Mouse (Mus musculus): ENCODE measurements around the gene Luzp2. TPM values are rescaled to one million over a fixed set of nuclear protein-coding genes. Genes with fewer than 3 reads are reported as not detected.
A peak's percentile ranks its signal among the peaks of the same experiment; 100 is the strongest.

Luzp2 gene
- 0.51 and 0.60 TPM in 2 replicates for polyA plus RNA-seq (2016; fragmentation: Nextera tagmentation; extraction: Ambion mirVana)

DNA sequence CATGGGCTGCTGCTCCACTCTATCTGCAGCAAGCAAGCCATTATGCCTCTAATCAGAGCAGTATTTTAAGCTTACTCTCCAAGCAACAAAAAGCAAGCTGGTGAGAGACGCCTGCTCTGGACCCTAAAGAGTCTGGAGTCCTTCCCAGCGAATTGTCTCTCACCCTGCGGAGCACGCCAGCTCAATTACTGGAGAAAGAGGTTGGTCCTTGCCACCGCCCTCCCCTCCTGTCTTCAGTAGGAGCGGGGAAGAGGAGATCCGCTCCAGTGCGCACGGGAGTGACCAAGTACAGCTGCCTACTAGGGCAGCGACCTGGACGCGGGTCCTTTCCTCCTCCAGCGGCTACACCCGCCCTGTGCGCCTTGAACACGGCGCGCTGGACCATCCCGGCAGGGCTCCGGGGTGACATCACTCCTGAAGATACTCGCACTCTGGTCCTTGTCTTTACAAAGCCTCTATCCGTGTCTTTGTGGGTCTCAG is at the start of gene Luzp2:
TSS of gene Luzp2 (plus strand) at position 127 of the 480 bp plus-strand sequence.
- Histone ChIP-seq H3K4me1 (peaks cover 7% of the 10 kb centered on the region), H3K36me3 (replicated peaks) (no peaks in the 10 kb centered on the region), H3K9me3 (no peaks in the 10 kb centered on the region), H3K27me3 (replicated peaks; ENCODE audit: low read depth, poor library complexity, severe bottlenecking) (peaks cover 30% of the 10 kb centered on the region), H3K4me3 (peak within 1 kb of the TSS; percentile 64), H3K27ac (replicated peaks) (peak within 1 kb of the TSS; percentile 57; the same call in 1 of the 2 replicates)
- DNase-seq (ENCODE audit: low spot score), result peak; percentile 68
- WGBS, result under 1% methylated on average over 22 of the region's 22 CpGs

DNA sequence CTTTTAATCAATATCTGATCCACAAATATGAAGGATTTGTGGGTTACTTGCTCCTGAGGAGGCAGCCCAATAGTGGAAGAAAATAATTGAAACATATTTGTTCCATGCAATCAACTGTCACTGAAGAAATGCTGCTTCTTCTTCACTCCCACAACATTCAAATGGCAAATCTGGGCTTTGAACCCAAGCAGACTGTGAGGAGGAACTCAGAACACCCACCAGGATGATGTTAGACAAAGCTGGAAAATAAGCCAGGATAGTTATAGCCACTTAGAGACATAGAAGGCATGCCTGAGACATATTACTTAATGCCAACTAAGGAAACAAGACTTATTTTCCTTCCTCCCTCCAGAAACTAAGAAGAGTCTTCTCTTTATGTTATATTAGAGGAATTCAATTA is 47.8 kb upstream of the Luzp2 start:
- no peak for DNase-seq (ENCODE audit: low spot score)
- no peak overlapping the region for H3K27ac ChIP-seq (replicated peaks)
- no peak overlapping the region for H3K4me3 ChIP-seq
- 0 out of 2 replicates have a peak, but pooled peaks cover 10% of the 10 kb centered on the region for H3K27me3 ChIP-seq (replicated peaks; ENCODE audit: low read depth, poor library complexity, severe bottlenecking)
- H3K9me3 ChIP-seq, result no peaks in the 10 kb centered on the region
- no peaks in the 10 kb centered on the region for H3K4me1 ChIP-seq
- H3K36me3 ChIP-seq (replicated peaks), result no peaks in the 10 kb centered on the region

DNA sequence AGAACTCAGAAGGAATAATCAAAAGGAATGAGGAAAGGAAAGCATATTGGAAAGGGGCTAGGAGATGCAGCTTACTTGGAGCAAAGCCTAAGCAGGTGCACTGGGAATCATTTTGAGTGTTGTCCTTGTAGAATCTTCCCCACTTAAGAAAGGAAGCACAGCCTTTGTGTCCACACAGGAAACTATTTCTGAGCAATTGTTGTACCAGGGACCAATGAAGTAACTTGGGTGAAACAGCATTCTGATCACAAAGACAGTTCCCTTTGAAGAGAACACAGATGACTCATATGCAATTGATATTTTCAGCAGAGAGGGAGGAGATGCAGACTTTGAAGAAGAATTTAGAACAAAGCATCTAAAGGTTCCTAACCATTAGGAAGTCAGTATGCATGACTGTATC is 16.7 kb upstream of the Luzp2 start:
- no peaks in the 10 kb centered on the region for H3K9me3 ChIP-seq
- no peaks in the 10 kb centered on the region for H3K27me3 ChIP-seq (replicated peaks; ENCODE audit: low read depth, poor library complexity, severe bottlenecking)
- H3K4me1 ChIP-seq, result no peaks in the 10 kb centered on the region
- H3K4me3 ChIP-seq, result no peak overlapping the region
- no peak for DNase-seq (ENCODE audit: low spot score)
- H3K27ac ChIP-seq (replicated peaks), result no peak overlapping the region
- H3K36me3 ChIP-seq (replicated peaks), result no peaks in the 10 kb centered on the region

- WGBS, result 83% methylated on average over 3 of the region's 3 CpGs
- H3K36me3 ChIP-seq (replicated peaks), result no peaks in the 10 kb centered on the region
These were observed 6.5 kb upstream of the Luzp2 start for GRCm38 (mm10) chr7:54828751-54829150.

GRCm38 (mm10) chr7:54835911-54836352 is 634 bp downstream of the Luzp2 start:
- Histone ChIP-seq H3K4me3 (peak overlapping the region; percentile 64), H3K4me1 (peaks cover 7% of the 10 kb centered on the region), H3K9me3 (no peaks in the 10 kb centered on the region), H3K27ac (replicated peaks) (peak overlapping the region; percentile 57; the same call in 1 of the 2 replicates), H3K36me3 (replicated peaks) (no peaks in the 10 kb centered on the region), H3K27me3 (replicated peaks; ENCODE audit: low read depth, poor library complexity, severe bottlenecking) (peaks cover 30% of the 10 kb centered on the region)
- no peak for DNase-seq (ENCODE audit: low spot score)
- 3% methylated on average over 13 of the region's 13 CpGs for WGBS

More at GRCm38 (mm10) chr7:54828751-54829150, 6.5 kb upstream of the Luzp2 start:
- no peak overlapping the region for H3K4me3 ChIP-seq
- H3K27ac ChIP-seq (replicated peaks), result no peak overlapping the region
- H3K9me3 ChIP-seq, result no peaks in the 10 kb centered on the region
- H3K4me1 ChIP-seq, result no peaks in the 10 kb centered on the region
- H3K27me3 ChIP-seq (replicated peaks; ENCODE audit: low read depth, poor library complexity, severe bottlenecking), result no peaks in the 10 kb centered on the region
- DNase-seq (ENCODE audit: low spot score), result no peak

- no peaks in the 10 kb centered on the region for H3K36me3 ChIP-seq (replicated peaks)
- peaks cover 7% of the 10 kb centered on the region for H3K4me1 ChIP-seq
- peak; percentile 9 for DNase-seq (ENCODE audit: low spot score)
- H3K9me3 ChIP-seq, result no peaks in the 10 kb centered on the region
- peak overlapping the region; percentile 64; the same call in 1 of the 2 replicates for H3K4me3 ChIP-seq
- no peak overlapping the region for H3K27ac ChIP-seq (replicated peaks)
- peaks cover 30% of the 10 kb centered on the region for H3K27me3 ChIP-seq (replicated peaks; ENCODE audit: low read depth, poor library complexity, severe bottlenecking)
- WGBS, result 39% methylated on average over 5 of the region's 5 CpGs
These were observed 1.1 kb downstream of the Luzp2 start for GRCm38 (mm10) chr7:54836437-54836836.

- Histone ChIP-seq H3K9me3 (no peaks in the 10 kb centered on the region), H3K27ac (replicated peaks) (no peak overlapping the region), H3K4me3 (no peak overlapping the region), H3K27me3 (replicated peaks; ENCODE audit: low read depth, poor library complexity, severe bottlenecking) (no peaks in the 10 kb centered on the region), H3K36me3 (replicated peaks) (no peaks in the 10 kb centered on the region), H3K4me1 (no peaks in the 10 kb centered on the region)
- DNase-seq (ENCODE audit: low spot score), result no peak
- WGBS, result 84% methylated on average over 4 of the region's 4 CpGs
These were observed 7.6 kb downstream of the Luzp2 start for GRCm38 (mm10) chr7:54842807-54843335.

GRCm38 (mm10) chr7:54845875-54846691 is 10.8 kb downstream of the Luzp2 start:
- 90% methylated on average over 8 of the region's 8 CpGs for WGBS

GRCm38 (mm10) chr7:54846692-54847020 is 11.4 kb downstream of the Luzp2 start:
- H3K36me3 ChIP-seq (replicated peaks), result no peaks in the 10 kb centered on the region
- 90% methylated on average over 2 of the region's 2 CpGs for WGBS
- DNase-seq (ENCODE audit: low spot score), result no peak
- no peak overlapping the region for H3K27ac ChIP-seq (replicated peaks)
- no peaks in the 10 kb centered on the region for H3K27me3 ChIP-seq (replicated peaks; ENCODE audit: low read depth, poor library complexity, severe bottlenecking)
- H3K9me3 ChIP-seq, result no peaks in the 10 kb centered on the region
- no peaks in the 10 kb centered on the region for H3K4me1 ChIP-seq
- no peak overlapping the region for H3K4me3 ChIP-seq

More at GRCm38 (mm10) chr7:54845875-54846691, 10.8 kb downstream of the Luzp2 start:
- Histone ChIP-seq H3K36me3 (replicated peaks) (no peaks in the 10 kb centered on the region), H3K27ac (replicated peaks) (no peak overlapping the region), H3K9me3 (no peaks in the 10 kb centered on the region), H3K4me3 (no peak overlapping the region), H3K27me3 (replicated peaks; ENCODE audit: low read depth, poor library complexity, severe bottlenecking) (no peaks in the 10 kb centered on the region), H3K4me1 (no peaks in the 10 kb centered on the region)
- no peak for DNase-seq (ENCODE audit: low spot score)

- no peak for DNase-seq (ENCODE audit: low spot score)
- WGBS, result 85% methylated on average over 1 of the region's 1 CpGs
- no peaks in the 10 kb centered on the region for H3K9me3 ChIP-seq
These were observed 17.6 kb downstream of the Luzp2 start for GRCm38 (mm10) chr7:54852860-54853259.

GRCm38 (mm10) chr7:54861230-54861856 is 26.0 kb downstream of the Luzp2 start:
- Histone ChIP-seq H3K36me3 (replicated peaks) (no peaks in the 10 kb centered on the region), H3K4me1 (no peaks in the 10 kb centered on the region), H3K27me3 (replicated peaks; ENCODE audit: low read depth, poor library complexity, severe bottlenecking) (no peaks in the 10 kb centered on the region), H3K9me3 (no peaks in the 10 kb centered on the region), H3K4me3 (no peak overlapping the region), H3K27ac (replicated peaks) (no peak overlapping the region)
- no peak for DNase-seq (ENCODE audit: low spot score)
- WGBS, result 74% methylated on average over 11 of the region's 11 CpGs

More at GRCm38 (mm10) chr7:54852860-54853259, 17.6 kb downstream of the Luzp2 start:
- Histone ChIP-seq H3K27ac (replicated peaks) (no peak overlapping the region), H3K27me3 (replicated peaks; ENCODE audit: low read depth, poor library complexity, severe bottlenecking) (no peaks in the 10 kb centered on the region), H3K4me3 (no peak overlapping the region), H3K36me3 (replicated peaks) (no peaks in the 10 kb centered on the region), H3K4me1 (no peaks in the 10 kb centered on the region)

- Histone ChIP-seq H3K27ac (replicated peaks) (no peak overlapping the region), H3K9me3 (no peaks in the 10 kb centered on the region), H3K4me3 (no peak overlapping the region), H3K4me1 (no peaks in the 10 kb centered on the region), H3K36me3 (replicated peaks) (no peaks in the 10 kb centered on the region), H3K27me3 (replicated peaks; ENCODE audit: low read depth, poor library complexity, severe bottlenecking) (no peaks in the 10 kb centered on the region)
- 90% methylated on average over 4 of the region's 4 CpGs for WGBS
- no peak for DNase-seq (ENCODE audit: low spot score)
These were observed 43.8 kb downstream of the Luzp2 start for GRCm38 (mm10) chr7:54878928-54879644.

All from embryonic facial prominence, embryonic 10.5 days (tissue).